Mouse (Mus musculus): ENCODE measurements around the gene Cntn6.

GRCm38 (mm10) chr6:104679809-104680495, 187.4 kb downstream of the Cntn6 start:
- TF ChIP-seq CTCF (conservative IDR thresholded peaks at IDR 0.05; ENCODE audit: insufficient read depth, insufficient read length, low read depth, low read length) (no peak), POLR2A (IDR thresholded peaks at IDR 0.05; ENCODE audit: low read depth, low read length) (no peak)

All from kidney, adult 2 months (tissue).